Mouse (Mus musculus) kidney, embryonic 15.5 days (tissue): ENCODE data around the gene Ambn. TPM values are rescaled to one million over a fixed set of nuclear protein-coding genes. Genes with fewer than 3 reads are reported as not detected.

Experiments
- polyA plus RNA-seq: library from polyadenylated mRNA; unstranded; fragments of >200 nt; fragmentation: Nextera tagmentation; extraction: Ambion mirVana; gene quantifications from 2 replicates; pipeline ENCODE4 v1.2.1, GENCODE M21; 2015

Gene Ambn
- polyA plus RNA-seq, 1 experiment from 2014 or later, result 0.08 TPM

Other genes with a start within 250 kb of the Ambn start
- not detected in 2 replicates for gene Gm7714, start 187.1 kb upstream of the Ambn start, polyA plus RNA-seq
- not detected in 2 replicates for gene Prol1, start 138.7 kb upstream of the Ambn start, polyA plus RNA-seq
- gene Amtn, start 79.9 kb upstream of the Ambn start, polyA plus RNA-seq, result not detected in 2 replicates
- not detected in 2 replicates for gene Enam, start 32.0 kb downstream of the Ambn start, polyA plus RNA-seq
- gene Jchain, start 71.9 kb downstream of the Ambn start, polyA plus RNA-seq, result 0.31 TPM in 1 of 2 replicates, not detected in the other
- 72.8 and 75.6 TPM in 2 replicates for gene Utp3, start 98.5 kb downstream of the Ambn start, polyA plus RNA-seq
- 17.7 and 19.3 TPM in 2 replicates for gene Rufy3, start 109.0 kb downstream of the Ambn start, polyA plus RNA-seq
- gene Grsf1, start 220.2 kb downstream of the Ambn start, polyA plus RNA-seq, result 57.8 and 61.0 TPM in 2 replicates